Mouse (Mus musculus): ENCODE results near the gene Srsf10. TPM values are rescaled to one million over a fixed set of nuclear protein-coding genes. Genes with fewer than 3 reads are reported as not detected.

The Srsf10 gene
- 100 to 1,000 TPM; 103 to 120 TPM for total RNA-seq (2021)

DNA sequence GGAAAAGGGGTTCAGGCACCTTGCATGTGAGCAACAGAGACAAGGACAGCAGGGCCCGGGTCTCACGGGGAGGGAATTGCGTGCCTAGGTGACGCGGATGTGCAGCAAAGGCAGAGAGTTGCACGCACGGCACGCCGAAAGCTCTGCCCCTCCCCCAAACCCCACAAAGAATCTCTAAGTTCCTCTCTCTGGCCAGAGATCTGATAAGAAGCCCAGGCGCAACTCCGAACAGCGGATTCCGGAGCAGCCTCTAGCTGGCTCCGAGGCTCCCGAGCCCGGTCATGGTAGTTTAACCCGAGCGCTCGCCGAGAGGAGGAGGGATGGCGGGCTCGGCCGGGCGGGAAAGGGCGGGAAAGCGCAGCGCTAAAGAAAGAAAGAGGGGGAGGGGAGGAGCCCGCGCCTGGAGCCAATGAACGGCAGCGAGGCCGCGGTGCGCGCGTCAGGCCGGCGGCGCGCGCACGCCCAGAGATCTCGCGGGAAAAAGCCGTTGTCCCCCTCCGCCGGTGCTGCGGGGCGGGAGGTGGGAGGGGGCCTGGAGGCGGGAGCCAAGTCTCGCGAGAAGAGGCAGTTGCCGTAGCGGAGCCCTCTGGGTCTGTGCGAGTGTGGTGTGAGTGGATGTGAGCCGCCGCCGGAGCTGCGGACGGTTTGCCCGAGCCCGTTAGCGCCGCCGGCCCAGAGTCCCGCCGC, at the start of gene Srsf10:
Srsf10 (plus strand) TSS at position 212 of the 687 bp plus-strand sequence.
- peak; percentile 99 for DNase-seq
- intact Hi-C loops (cut with DNase I), result loop anchor here (2.0 kb wide), 1 partner anchor 15 kb away; no protein-coding TSS in a partner anchor

- intact Hi-C loops (cut with DNase I), result no loop called here
- DNase-seq, result no peak
Measured at GRCm38 (mm10) chr4:135814896-135815295, 40.7 kb upstream of the Srsf10 start.

GRCm38 (mm10) chr4:135816905-135817622, 38.5 kb upstream of the Srsf10 start:
- intact Hi-C loops (cut with DNase I), result no loop called here
- DNase-seq, result peak; percentile 29

DNA sequence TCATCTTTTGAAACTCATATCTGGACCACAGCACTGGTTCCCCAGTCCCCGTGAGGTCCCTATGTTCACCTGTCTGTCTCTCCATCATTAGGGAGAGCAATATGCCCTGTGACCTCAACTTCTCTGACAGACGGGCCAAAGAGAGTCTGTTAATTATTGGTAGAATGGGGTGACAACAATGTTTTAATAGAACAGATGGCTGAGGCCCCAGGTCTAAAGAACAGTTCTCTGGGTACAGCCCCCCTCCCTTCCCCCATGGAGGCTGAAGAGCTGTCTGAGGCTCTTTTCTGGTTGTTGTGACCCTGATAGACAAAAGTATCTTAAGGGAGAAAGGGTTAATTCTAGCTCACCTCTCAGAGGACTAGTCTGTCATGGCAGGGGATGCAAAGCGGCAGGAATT, 37.2 kb upstream of the Srsf10 start:
- no peak for DNase-seq
- intact Hi-C loops (cut with DNase I), result no loop called here

DNA sequence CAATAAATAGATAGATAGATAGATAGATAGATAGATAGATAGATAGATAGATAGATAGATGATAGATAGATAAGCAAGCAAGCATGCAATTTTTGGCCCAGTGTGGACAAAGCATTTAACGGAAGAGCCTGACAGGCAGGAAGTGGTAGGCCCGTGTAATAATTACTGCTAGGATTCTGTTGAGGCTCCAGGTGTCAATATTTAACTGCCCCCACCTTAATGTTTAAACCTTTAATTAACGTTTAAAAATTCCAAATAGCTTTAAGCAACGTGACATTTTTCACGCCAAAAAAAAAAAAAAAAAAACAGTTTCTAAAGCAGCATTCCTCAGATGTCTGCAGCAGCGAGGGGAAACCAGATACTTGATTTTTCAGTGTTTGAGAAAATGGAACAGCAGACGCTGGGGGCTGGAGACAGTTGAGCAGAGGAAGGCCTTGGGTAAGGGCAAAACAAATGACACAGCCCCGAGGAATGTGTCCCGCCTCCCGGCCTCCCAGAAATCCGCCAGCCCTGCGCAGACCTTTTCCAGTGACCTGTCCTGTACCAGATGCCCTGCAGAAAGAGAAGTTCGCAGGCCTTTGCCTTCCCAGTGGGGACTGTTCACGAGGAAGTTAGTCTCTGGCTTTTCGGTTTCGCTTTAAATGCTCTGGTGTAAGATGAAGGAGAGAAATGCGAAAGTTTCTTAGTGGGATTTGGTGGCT, 35.6 kb upstream of the Srsf10 start:
- intact Hi-C loops (cut with DNase I), result loop anchor here (5.0 kb wide), 1 partner anchor 57 kb away; no protein-coding TSS in a partner anchor
- no peak for DNase-seq

DNA sequence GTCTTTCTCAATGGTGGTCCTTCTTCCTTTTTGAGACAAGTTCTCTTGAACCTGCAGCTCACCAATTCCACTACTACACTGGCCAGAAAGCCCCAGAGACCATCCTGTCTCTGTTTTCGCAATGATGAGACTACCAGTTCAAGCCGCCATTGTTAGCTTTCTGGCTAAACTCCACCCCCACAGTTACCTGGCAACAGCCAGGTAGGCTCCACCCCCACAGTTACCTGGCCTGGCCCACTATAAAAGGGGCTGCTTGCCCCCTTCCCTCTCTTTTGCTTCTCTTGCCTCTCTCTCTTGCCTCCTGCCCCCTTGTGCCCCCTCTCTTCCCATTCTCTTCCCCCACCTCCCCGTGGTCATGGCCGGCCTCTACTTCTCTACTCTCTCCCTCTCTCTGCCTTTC, 33.8 kb upstream of the Srsf10 start:
- no peak for DNase-seq
- intact Hi-C loops (cut with DNase I), result loop anchor here (5.0 kb wide), 1 partner anchor 56 kb away; no protein-coding TSS in a partner anchor

DNA sequence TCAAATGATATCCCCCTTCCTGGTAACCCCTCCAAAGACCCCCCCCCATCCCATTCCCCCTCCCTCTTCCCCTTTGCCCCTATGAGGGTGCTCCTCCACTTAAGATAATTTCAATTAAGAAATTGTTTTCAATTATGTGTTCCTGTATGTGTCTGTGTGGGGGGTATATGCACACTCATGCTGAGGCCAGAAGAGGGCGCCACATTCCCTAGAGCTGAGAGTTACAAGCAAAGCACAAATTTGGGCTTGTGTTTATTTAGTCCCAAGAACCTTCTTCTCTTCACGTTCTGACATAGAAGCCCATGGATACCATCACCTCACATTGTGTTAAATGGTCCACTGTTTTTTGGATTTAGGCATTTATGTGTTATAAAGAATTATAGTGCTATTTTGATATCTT, 32.2 kb upstream of the Srsf10 start:
- peak; percentile 60 for DNase-seq
- intact Hi-C loops (cut with DNase I), result loop anchor here (5.0 kb wide), 1 partner anchor 54 kb away; no protein-coding TSS in a partner anchor

- intact Hi-C loops (cut with DNase I), result loop anchor here (5.0 kb wide), 1 partner anchor 53 kb away; no protein-coding TSS in a partner anchor
- DNase-seq, result no peak
Measured at GRCm38 (mm10) chr4:135824254-135824653, 31.3 kb upstream of the Srsf10 start.

DNA sequence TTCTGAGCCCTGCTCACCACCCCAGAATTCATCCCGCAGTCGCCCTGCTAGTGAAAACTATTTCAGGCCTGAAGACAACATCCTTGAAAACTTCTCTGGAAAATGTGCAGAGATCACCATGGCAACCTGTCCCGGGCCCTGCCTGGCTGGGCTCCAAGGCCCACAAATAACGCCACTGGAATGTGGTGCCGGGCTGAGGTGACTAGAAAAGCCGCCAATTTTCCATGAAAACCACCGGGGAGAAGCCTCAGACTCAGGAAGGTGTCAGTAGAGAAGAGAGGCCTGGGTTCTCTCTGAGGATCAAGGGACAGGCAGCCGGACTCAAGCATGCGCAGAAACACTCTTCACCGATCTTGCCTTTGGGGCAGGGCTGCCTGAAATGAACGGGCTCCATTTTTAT, 27.1 kb upstream of the Srsf10 start:
- intact Hi-C loops (cut with DNase I), result no loop called here
- peak; percentile 47 for DNase-seq

DNA sequence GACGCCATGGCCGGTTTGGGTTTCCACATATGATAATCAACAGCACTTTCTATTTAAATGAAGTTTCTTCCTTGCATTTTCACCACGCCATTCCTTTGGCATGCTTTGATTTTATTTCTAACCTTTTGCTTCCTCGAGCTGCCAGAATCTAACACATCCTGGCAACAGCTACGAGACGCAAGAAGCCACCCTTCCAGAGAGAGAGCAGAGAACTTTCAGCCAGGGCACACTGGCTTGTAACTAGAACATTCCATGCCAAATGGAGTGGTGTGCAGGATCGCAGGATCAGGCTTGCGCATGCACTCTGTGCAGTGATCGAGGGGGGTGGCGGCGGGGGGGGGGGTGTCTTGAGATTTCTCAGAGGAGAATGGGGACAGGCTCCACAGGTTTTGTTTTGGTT, 23.5 kb upstream of the Srsf10 start:
- DNase-seq, result no peak
- intact Hi-C loops (cut with DNase I), result no loop called here

- DNase-seq, result peak; percentile 54
- intact Hi-C loops (cut with DNase I), result no loop called here
Measured at GRCm38 (mm10) chr4:135833301-135834123, 22.0 kb upstream of the Srsf10 start.

DNA sequence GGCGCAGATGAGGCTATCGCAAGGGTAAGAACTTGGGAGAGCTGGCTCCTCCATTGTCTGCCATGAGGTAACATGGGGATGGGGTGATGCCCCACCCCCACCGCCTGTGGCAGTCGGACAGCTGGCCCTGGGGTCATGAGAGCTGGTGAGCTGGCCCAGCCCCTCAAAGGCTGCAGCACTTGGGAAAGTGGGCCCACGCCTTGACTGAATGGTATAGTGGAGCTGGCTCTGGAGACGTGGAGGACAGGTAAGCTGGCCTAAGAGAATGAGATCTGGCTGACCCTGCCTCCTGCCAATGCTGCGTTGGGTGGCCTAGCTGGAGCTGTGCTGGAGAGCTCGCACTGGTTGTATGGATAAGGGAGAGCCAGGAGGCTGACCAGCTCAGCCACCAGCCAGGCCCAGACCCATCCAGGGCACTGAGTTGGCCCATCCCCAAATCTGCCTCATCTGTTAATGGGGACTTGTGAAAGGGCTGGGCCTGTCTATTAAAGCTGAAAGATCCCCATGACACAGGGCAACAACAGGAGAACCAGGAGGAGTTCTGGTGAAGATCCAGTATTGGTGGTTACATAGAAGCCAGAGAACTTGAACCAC, 21.3 kb upstream of the Srsf10 start:
- intact Hi-C loops (cut with DNase I), result no loop called here
- peak; percentile 37 for DNase-seq

GRCm38 (mm10) chr4:135838925-135839292, 16.6 kb upstream of the Srsf10 start:
- DNase-seq, result no peak
- intact Hi-C loops (cut with DNase I), result no loop called here

GRCm38 (mm10) chr4:135839293-135840011, 16.1 kb upstream of the Srsf10 start:
- no peak for DNase-seq
- intact Hi-C loops (cut with DNase I), result no loop called here

GRCm38 (mm10) chr4:135844400-135844799, 11.1 kb upstream of the Srsf10 start:
- no peak for DNase-seq

DNA sequence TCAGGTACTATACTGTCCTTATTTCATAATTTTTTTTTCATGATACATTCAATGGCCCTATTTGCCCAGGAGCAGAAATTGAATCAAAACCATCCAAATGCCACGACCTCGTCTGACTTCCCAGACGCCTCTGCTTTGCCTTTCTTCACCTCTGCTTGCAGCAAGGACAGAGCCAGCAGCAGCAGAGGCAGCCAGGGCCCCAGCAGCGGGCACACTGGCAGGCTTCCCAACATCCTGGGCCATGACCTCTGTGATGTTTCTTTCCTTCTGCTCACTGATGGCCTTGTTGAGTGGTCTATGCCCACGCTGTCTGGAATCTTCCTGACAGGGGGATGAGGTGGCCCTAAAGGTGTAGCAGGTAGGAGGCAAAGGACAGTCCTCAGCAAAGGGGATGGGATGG, 8.0 kb upstream of the Srsf10 start:
- intact Hi-C loops (cut with DNase I), result no loop called here
- DNase-seq, result no peak

More at GRCm38 (mm10) chr4:135844400-135844799, 11.1 kb upstream of the Srsf10 start:
- intact Hi-C loops (cut with DNase I), result no loop called here

GRCm38 (mm10) chr4:135850411-135851095, 5.0 kb upstream of the Srsf10 start:
- peak; percentile 83 for DNase-seq
- intact Hi-C loops (cut with DNase I), result no loop called here

DNA sequence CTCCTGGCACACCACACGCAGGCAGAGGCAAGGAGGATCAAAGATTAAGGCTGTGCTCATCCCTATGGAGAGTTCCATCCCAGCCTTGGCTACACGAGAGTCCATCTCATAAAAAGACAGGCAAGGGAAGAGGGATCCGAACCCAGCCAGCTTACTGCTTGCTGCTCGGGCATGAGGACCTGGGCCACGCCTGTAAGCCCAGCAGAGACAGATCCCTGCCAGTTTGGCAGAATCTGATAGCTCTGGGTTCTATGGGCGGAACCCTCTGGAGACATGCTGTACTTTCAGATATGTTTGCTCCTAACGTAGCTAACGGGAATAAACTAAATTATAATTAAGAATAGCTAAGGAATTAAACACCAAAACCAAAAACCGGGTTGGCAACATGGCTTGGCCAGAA, 3.6 kb upstream of the Srsf10 start:
- intact Hi-C loops (cut with DNase I), result no loop called here
- DNase-seq, result no peak

DNA sequence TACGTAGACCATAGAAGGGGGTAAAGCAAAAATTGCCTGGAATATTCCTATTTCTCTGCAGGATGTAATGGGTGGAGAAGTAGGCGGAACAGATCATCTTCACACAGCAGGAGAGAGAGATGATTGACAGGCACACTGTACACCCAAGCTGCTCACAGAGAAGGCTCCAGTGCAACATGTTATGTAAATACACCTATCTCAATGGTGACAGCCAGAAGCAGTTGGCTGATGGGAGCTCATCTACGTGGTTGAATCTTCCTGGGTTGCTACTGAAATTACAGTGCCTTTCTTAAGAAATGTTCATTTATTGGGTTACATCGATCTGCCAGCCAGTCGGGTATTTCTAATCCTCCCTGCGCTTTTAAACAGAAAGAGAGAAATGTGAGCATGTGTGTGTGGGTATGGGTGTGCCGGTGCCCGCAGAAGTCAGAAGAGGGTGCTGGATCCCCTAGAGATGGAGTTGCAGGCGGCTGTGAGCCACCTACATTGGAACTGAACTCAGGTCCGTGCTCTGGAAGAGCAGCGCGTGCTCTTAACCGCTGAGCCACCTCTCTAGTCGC, 1.5 kb upstream of the Srsf10 start:
- intact Hi-C loops (cut with DNase I), result no loop called here
- DNase-seq, result no peak
